Mouse (Mus musculus) stomach, postnatal 0 days (tissue): Measurements from ENCODE around the gene 1500009C09Rik.

Experiments used
- CTCF ChIP-seq: IDR thresholded peaks from 2 replicates; pipeline ENCODE4 v1.5.1; 2016; ENCODE audit warnings: antibody characterized with exemption, low read depth, mild to moderate bottlenecking, moderate library complexity
- EP300 ChIP-seq: optimal IDR thresholded peaks from 2 replicates; pipeline ENCODE3; 2016; ENCODE audit warnings: antibody characterized with exemption

GRCm38 (mm10) chr15:82211911-82212751 is 40.1 kb upstream of the 1500009C09Rik start:
- TF ChIP-seq CTCF: peak; percentile 14; the same call in 1 of the 2 replicates
- no peak for TF ChIP-seq EP300
